Mouse (Mus musculus): ENCODE data around the gene Fyco1.
"Not testable (repeated sequence)": the region's sequence is repeated elsewhere in the genome, so short reads cannot be mapped to it uniquely, and the experiment has no call there.

Gene Fyco1

DNA sequence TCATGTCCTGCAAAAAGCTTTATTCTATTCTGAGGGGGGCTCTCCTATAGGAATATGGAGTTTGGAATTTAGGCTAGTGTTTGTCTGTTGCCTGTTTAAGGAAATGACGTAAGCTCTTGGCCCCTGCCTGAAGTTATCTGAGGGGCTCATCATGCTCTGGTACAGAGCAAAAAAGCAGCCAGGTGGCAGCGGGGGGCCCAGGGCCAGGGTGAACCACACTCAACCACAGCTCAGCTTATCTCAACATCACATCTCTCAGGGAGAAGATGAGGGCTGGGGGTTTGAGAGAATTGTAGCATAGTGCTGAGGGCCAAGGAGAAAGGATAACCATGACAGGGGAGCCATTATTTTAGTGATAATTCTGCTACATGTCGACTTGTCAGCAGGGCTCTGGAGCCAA is 94.9 kb downstream of the Fyco1 start:
- in situ Hi-C loops (cut with MboI, MseI) = loop anchor here in 1 of 2 experiments (5.0 kb wide), 1 partner anchor 176 kb away; no protein-coding TSS in a partner anchor

GRCm38 (mm10) chr9:123754333-123754732 is 97.4 kb downstream of the Fyco1 start:
- in situ Hi-C loops (cut with MboI, MseI) = no loop called here

DNA sequence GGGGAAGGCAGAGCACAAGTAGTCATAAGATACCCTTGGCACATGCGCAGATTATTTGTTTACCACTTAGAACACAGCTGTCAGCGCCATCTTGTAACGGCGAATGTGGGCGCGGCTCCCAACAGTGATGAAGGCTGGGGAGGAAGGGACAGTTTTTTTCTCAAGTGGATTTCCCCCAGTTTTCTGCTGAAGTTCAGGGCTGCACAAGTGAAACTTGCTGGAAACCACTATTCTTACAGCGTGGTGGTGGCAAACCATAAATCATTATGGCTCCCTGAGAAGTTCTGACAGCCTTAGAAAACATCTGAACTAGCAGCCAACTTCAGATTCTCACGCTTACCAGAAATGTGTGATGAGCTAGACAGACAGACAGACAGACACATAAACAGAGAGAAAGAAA is 102.0 kb downstream of the Fyco1 start:
- in situ Hi-C loops (cut with MboI, MseI) = not testable (repeated sequence)

DNA sequence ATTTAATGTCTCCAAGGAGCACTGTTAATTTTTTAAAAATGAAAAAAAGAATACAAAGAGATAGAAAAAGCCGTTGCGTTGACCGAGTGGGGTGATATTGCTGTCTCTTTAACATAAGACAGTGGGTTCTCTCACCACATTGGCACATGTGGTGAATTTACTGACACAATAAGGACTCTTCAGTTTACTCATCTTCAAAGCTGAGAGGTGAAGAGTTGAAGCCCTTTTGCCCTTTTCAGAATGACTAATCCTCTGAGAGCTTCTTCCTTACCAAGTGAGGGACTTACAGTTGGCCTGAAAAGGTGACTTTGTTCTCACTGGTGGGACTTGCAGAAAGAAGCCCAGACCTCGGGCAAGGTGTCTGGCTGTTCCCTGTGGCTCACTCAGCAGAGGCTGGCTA is 110.9 kb downstream of the Fyco1 start:
- in situ Hi-C loops (cut with MboI, MseI) = no loop called here
